Mouse (Mus musculus) midbrain, embryonic 12.5 days (tissue): Measurements from ENCODE around the gene Cd247. TPM values are rescaled to one million over a fixed set of nuclear protein-coding genes. Genes with fewer than 3 reads are reported as not detected.
A peak's percentile ranks its signal among the peaks of the same experiment; 100 is the strongest.

Experiments
- ATAC-seq: fragments of 200-750 bp; cut with Nextera tagmentation; 2 replicates; pipeline ENCODE4 v1.8.0; 2017; ENCODE audit warnings: low read depth, moderate TSS enrichment, moderate library complexity; ENCODE audit not compliant: low FRiP score
- H3K27ac ChIP-seq: fragments of 300-500 bp; sonication (generic); replicated peaks from 2 replicates; pipeline ENCODE4 v1.5.1; 2016; ENCODE audit warnings: mild to moderate bottlenecking
- H3K27me3 ChIP-seq: fragments of 300-500 bp; sonication (generic); 2 replicates; pipeline ENCODE4 v1.6.1; 2016; ENCODE audit warnings: mild to moderate bottlenecking
- H3K36me3 ChIP-seq: fragments of 300-500 bp; sonication (generic); 2 replicates; pipeline ENCODE4 v1.6.1; 2016
- H3K4me1 ChIP-seq: fragments of 300-500 bp; sonication (generic); 2 replicates; pipeline ENCODE4 v1.6.1; 2016
- H3K4me2 ChIP-seq: fragments of 300-500 bp; sonication (generic); replicated peaks from 2 replicates; pipeline ENCODE4 v1.6.1; 2016; ENCODE audit warnings: mild to moderate bottlenecking, moderate library complexity
- H3K4me3 ChIP-seq: fragments of 300-500 bp; sonication (generic); 2 replicates; pipeline ENCODE4 v1.5.1; 2016; ENCODE audit warnings: mild to moderate bottlenecking
- H3K9ac ChIP-seq: fragments of 300-500 bp; sonication (generic); replicated peaks from 2 replicates; pipeline ENCODE4 v1.6.1; 2016; ENCODE audit warnings: mild to moderate bottlenecking, moderate library complexity
- H3K9me3 ChIP-seq: fragments of 300-500 bp; sonication (generic); 2 replicates; pipeline ENCODE4 v1.6.1; 2016; ENCODE audit warnings: mild to moderate bottlenecking
- WGBS: fragments of 180-500 bp; shearing (Covaris S2); methylation state at CpG from one replicate; pipeline ENCODE4 v1.1.7; 2016; 5-methylcytosine and 5-hydroxymethylcytosine counted together
- polyA plus RNA-seq: library from polyadenylated mRNA; unstranded; fragments of >200 nt; fragmentation: Nextera tagmentation; extraction: Ambion mirVana; gene quantifications from 2 replicates; pipeline ENCODE4 v1.2.1, GENCODE M21; 2016

Cd247 gene
- polyA plus RNA-seq, 1 experiment from 2014 or later = 1.7 TPM

DNA sequence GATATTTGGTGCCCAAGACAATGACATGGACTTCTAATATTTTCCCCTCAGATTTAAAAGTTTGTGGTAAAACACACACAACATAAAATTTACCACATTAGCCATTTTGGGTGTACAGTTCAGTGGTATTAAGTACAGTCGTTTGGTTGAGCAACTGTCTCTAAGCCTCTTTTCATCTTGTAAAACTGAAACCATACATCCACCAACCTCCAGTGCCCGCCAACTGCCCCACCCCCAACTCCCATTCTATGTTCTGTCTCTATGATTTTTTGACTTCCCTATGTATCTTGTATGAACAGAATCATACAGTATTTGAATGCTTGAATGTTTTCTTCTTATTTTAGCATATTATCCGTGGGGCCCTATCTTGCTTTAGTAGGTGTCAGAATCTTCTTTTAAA is 24.3 kb downstream of the Cd247 start:
- H3K4me1 ChIP-seq = peaks cover 30% of the 10 kb centered on the region
- no peak overlapping the region for H3K9ac ChIP-seq
- ATAC-seq = no peak
- no peak overlapping the region for H3K4me2 ChIP-seq
- H3K36me3 ChIP-seq = no peaks in the 10 kb centered on the region
- H3K4me3 ChIP-seq = no peak overlapping the region
- no peaks in the 10 kb centered on the region for H3K9me3 ChIP-seq
- no peak overlapping the region for H3K27ac ChIP-seq
- H3K27me3 ChIP-seq = peaks cover 64% of the 10 kb centered on the region
- 87% methylated on average over 3 of the region's 3 CpGs for WGBS

DNA sequence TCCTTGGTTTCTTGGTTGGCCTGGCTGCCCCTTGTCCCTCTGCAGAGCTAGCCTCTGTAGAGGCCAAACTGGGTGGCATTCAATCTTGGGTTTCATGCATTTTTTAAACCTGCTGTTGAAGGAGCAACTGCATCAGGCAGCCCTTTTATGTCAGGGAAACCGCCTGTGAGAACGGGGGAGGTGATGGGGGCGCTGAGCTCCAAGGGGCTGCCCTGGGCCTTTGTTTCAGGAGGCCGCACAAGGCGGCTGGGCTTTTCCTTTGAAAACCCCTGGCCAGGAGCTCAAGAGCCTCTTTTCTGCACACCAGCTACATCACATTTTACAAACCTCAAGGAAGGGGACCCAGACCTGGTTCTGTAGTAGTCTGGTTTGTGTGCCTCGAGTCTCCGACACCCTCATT is 25.6 kb downstream of the Cd247 start:
- H3K27me3 ChIP-seq = peaks cover 72% of the 10 kb centered on the region
- peak; percentile 77 for ATAC-seq
- 2% methylated on average over 7 of the region's 7 CpGs for WGBS
- H3K4me3 ChIP-seq = no peak overlapping the region; the same call in 1 of the 2 replicates
- no peaks in the 10 kb centered on the region for H3K36me3 ChIP-seq
- H3K4me1 ChIP-seq = peaks cover 38% of the 10 kb centered on the region
- H3K9me3 ChIP-seq = no peaks in the 10 kb centered on the region
- peak overlapping the region; percentile 44 for H3K4me2 ChIP-seq
- H3K27ac ChIP-seq = peak overlapping the region; percentile 89
- H3K9ac ChIP-seq = 0 out of 2 replicates have a peak overlapping the region, but pooled peaks have one; percentile 31

DNA sequence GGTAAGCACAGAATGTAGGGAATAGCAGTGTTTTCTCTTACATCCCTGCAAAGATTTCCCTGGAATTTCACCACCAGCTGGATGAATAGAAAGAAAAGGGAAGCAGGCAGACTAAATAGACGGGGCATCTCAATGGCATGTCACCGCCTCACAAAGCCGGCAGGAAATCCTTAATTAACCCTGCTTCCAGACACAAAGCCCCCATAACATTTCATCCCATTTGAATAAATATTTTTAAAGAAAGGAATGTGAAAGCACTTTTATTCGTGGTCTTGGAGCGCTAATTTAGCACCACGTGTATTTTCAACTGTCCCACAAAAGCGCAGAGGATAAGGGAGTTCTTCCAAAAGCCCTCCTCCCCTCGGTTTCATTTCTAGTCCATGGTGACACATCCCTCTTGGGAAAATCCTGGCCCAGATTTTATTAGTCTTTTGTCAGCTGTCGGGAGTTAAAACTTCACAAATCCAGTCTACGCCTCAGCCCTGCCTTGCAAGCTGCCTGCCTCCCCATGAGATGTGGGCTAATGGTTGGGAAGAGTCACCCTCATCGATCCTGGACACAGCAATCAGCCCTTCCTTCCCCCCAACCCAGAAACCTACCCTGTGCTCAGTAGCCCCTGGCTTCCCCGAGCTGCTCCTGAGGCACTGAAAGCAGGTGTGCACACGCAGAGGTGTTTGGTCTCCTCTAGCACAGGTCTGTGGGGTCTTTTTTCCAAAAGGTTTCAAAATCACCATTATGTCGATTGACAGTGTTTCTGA is 26.2 kb downstream of the Cd247 start:
- peak overlapping the region; percentile 89 for H3K27ac ChIP-seq
- peak overlapping the region; percentile 44 for H3K4me2 ChIP-seq
- H3K36me3 ChIP-seq = no peaks in the 10 kb centered on the region
- H3K4me1 ChIP-seq = peaks cover 38% of the 10 kb centered on the region
- H3K27me3 ChIP-seq = peaks cover 78% of the 10 kb centered on the region
- H3K9ac ChIP-seq = peak overlapping the region; percentile 28; the same call in 1 of the 2 replicates
- H3K9me3 ChIP-seq = no peaks in the 10 kb centered on the region
- 7% methylated on average over 14 of the region's 14 CpGs for WGBS
- peak; percentile 50 for ATAC-seq
- H3K4me3 ChIP-seq = peak overlapping the region; percentile 4; the same call in 1 of the 2 replicates

DNA sequence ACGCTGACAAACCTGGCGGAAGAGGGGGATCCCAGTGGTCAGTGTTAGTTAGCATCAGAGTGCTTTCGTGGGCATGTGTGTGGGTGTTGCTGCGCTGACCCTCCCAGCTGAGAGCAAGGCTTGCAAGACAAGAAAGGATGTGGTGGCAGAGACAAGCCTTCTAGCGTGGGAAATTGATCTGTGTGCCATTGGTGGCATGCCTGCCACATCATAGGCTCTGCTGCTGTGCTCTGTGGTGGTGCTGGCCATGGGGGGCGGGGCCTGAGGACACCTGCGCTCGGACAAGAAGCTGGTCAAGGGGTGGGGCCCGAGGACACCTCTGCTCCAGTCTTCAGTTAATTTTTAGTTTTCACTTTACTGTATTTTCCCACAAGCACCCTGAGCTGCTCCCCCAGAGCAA is 27.9 kb downstream of the Cd247 start:
- Histone ChIP-seq H3K9ac (no peak overlapping the region), H3K4me2 (no peak overlapping the region), H3K4me1 (peaks cover 38% of the 10 kb centered on the region), H3K36me3 (no peaks in the 10 kb centered on the region), H3K27ac (no peak overlapping the region), H3K27me3 (peaks cover 71% of the 10 kb centered on the region), H3K4me3 (no peak overlapping the region), H3K9me3 (no peaks in the 10 kb centered on the region)
- no peak for ATAC-seq
- 87% methylated on average over 9 of the region's 9 CpGs for WGBS

DNA sequence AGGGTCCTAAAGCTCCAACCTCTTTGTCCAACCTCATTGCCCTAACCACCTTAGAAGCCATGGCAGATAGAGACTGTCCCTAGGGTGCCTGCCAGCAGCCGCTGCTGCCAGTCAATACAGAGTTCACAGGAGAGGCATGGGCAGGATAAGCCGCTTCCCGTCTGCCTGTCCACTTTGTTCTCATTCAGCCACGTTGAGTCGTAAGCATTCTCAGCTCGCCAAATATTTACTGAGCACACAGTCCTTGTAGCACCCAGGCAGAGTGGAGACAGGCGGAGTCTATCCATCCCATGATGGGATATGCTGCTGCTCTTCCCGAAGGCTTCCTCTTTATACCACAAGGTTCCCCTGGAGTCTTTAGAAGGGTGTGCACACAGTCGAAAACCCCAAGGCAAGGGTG is 28.8 kb downstream of the Cd247 start:
- H3K4me2 ChIP-seq = no peak overlapping the region

DNA sequence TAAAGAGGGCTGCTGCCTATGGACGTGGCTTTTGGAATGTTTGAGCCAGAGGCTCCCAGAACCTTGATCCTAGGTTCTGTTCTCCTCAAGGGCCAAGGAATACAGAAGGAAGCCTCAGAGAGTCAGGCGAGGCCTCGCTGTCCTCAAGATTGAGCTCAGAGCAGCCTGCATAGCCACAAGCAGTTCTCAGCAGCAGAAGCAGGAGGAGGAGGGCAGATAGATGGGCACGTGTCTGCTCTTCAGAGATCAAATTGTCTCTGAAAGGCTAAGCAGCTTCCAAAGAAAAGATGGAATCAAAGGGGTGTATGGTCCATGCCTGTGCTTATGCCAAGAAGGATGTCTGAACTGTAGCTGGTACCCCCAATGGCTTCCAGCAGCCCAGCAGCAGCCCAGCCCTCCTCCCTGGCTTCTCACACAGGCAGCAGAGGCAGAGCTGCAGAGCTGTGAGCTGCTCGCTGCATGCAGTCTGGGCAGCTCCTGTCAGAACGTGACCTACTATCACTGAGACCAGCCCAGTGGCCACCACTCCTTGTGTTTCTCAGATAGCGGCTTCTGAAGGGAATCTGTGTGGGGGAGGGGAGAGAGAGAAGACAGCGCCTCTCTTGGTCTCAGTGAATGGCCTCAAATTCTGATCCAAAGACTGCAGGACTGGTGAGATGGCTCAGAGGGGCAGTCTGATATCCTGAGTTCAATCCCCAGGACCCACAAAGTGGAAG is 29.8 kb downstream of the Cd247 start:
- 31% methylated on average over 8 of the region's 8 CpGs for WGBS
- ATAC-seq = no peak
- Histone ChIP-seq H3K4me3 (no peak overlapping the region), H3K9me3 (no peaks in the 10 kb centered on the region), H3K27me3 (peaks cover 61% of the 10 kb centered on the region), H3K9ac (no peak overlapping the region), H3K27ac (no peak overlapping the region; the same call in 1 of the 2 replicates), H3K4me1 (peaks cover 35% of the 10 kb centered on the region), H3K36me3 (no peaks in the 10 kb centered on the region), H3K4me2 (no peak overlapping the region)

More for the DNA sequence above, 28.8 kb downstream of the Cd247 start:
- H3K9ac ChIP-seq = no peak overlapping the region
- H3K4me1 ChIP-seq = peaks cover 38% of the 10 kb centered on the region
- 54% methylated on average over 9 of the region's 9 CpGs for WGBS
- no peak overlapping the region for H3K27ac ChIP-seq
- H3K36me3 ChIP-seq = no peaks in the 10 kb centered on the region
- H3K4me3 ChIP-seq = no peak overlapping the region
- ATAC-seq = no peak
- H3K9me3 ChIP-seq = no peaks in the 10 kb centered on the region
- H3K27me3 ChIP-seq = peaks cover 71% of the 10 kb centered on the region

DNA sequence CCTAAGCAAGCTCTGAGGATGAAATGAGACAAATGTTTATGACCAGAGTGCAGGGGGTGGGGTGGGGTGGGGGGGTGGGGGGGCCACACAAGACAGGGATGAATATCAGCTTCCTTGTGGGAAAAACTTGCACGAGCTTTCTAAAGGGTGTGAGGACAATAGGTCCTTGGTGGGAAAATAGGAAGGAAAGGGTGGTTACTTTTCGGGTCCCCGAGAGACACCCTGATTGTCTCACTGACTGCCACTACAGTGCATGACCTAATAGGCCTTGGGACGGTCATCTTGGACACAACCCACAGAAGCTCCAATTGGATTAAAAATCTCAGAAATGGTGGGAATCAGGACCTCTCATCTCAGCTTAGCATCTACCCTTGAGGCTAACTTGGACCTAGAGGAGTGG is 30.7 kb downstream of the Cd247 start:
- Histone ChIP-seq H3K9me3 (no peaks in the 10 kb centered on the region), H3K27ac (no peak overlapping the region), H3K36me3 (no peaks in the 10 kb centered on the region), H3K4me1 (peaks cover 26% of the 10 kb centered on the region), H3K4me2 (no peak overlapping the region), H3K4me3 (no peak overlapping the region), H3K27me3 (peaks cover 59% of the 10 kb centered on the region), H3K9ac (no peak overlapping the region)
- WGBS = 72% methylated on average over 4 of the region's 4 CpGs
- no peak for ATAC-seq

DNA sequence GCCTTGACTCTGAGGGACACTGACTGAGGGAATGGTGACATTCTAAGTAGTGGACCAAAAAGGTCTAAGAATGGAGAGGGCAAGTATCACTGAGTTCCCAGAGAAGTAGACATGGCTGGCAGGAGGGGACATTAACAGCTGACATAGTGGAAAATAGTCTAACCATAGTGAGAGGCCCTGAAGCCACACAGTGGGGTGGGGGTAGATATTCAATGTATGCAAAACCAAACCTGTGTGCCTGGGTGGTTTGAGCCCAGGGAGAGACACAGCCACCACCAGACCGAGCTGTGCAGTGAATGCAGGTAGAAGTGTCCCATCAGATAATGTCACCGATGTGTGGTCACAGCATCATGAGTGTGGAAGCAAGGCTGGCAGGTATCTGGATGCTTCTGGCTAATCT is 33.5 kb downstream of the Cd247 start:
- H3K4me2 ChIP-seq = no peak overlapping the region
- H3K9me3 ChIP-seq = no peaks in the 10 kb centered on the region
- no peak for ATAC-seq
- 94% methylated on average over 2 of the region's 2 CpGs for WGBS
- peaks cover 41% of the 10 kb centered on the region for H3K27me3 ChIP-seq
- peaks cover 12% of the 10 kb centered on the region; the same call in 1 of the 2 replicates for H3K4me1 ChIP-seq
- H3K27ac ChIP-seq = no peak overlapping the region
- H3K9ac ChIP-seq = no peak overlapping the region
- H3K36me3 ChIP-seq = no peaks in the 10 kb centered on the region
- no peak overlapping the region for H3K4me3 ChIP-seq

DNA sequence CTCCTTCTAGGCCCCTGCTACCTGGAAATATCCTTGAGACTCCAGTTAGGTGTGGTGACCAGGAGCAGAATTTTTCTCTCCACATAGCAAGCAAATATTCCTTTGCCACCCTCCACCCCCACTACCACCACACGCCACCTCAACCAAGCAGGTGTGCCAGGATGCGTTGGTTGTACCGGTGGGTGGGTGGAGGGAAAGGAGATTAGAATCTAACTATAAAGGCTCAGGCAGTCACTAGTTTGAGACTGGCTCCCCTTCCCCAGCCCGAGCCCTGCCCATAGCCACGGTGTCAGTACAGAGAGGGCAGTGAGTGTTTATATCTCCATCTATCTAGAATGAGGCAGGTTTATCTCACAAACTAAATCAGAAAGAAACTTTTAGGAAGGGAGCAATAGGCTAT is 39.7 kb downstream of the Cd247 start:
- Histone ChIP-seq H3K27ac (no peak overlapping the region), H3K4me3 (no peak overlapping the region), H3K9me3 (no peaks in the 10 kb centered on the region), H3K36me3 (no peaks in the 10 kb centered on the region), H3K4me1 (0 out of 2 replicates have a peak, but pooled peaks cover under 1% of the 10 kb centered on the region), H3K27me3 (no peaks in the 10 kb centered on the region; the same call in 1 of the 2 replicates), H3K4me2 (no peak overlapping the region), H3K9ac (no peak overlapping the region)
- 83% methylated on average over 5 of the region's 5 CpGs for WGBS
- no peak for ATAC-seq

DNA sequence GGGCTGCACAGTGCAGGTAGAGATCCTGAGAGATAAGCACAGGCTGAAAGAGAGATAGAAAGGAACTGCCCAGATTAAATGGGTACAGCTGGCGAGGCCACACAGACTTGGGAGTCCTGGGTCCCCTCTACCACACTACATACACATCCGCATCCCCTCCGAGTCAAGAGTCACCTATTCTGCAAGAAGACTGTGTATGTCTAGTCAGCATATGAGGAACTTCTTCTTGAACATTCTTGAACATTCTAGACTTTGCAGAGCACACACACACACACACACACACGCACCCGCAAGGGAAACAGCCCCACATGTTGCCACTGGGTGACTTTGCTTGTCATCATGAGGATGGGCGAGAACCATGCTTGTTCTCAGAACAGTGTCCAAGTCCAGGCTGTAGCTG is 40.1 kb downstream of the Cd247 start:
- Histone ChIP-seq H3K4me2 (no peak overlapping the region), H3K36me3 (no peaks in the 10 kb centered on the region), H3K4me1 (0 out of 2 replicates have a peak, but pooled peaks cover 5% of the 10 kb centered on the region), H3K27me3 (no peaks in the 10 kb centered on the region; the same call in 1 of the 2 replicates), H3K9ac (no peak overlapping the region), H3K27ac (no peak overlapping the region), H3K9me3 (no peaks in the 10 kb centered on the region), H3K4me3 (no peak overlapping the region)
- no peak for ATAC-seq
- 94% methylated on average over 6 of the region's 6 CpGs for WGBS

DNA sequence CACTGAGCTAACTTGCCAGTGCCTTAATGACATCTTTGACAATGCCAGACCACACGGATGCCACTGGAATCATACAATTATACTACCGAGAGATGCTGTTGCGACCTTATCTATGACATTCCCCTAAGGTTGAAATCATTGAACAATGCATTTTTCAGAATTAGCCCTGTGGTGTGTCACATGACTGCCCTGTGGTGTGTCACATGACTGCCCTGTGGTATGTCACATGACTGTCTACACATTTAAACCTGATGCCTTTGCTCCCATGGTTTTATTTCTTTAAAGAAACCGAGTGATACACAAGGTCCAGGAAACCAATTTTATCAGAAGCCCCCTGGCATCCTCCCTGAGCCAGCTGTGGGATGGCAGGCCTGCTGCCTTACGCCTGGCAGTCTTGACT is 41.4 kb downstream of the Cd247 start:
- no peak overlapping the region for H3K9ac ChIP-seq
- no peak for ATAC-seq
- H3K4me3 ChIP-seq = no peak overlapping the region
- peaks cover 15% of the 10 kb centered on the region for H3K4me1 ChIP-seq
- WGBS = 93% methylated on average over 5 of the region's 5 CpGs
- no peaks in the 10 kb centered on the region; the same call in 1 of the 2 replicates for H3K27me3 ChIP-seq
- no peak overlapping the region for H3K4me2 ChIP-seq
- no peaks in the 10 kb centered on the region for H3K36me3 ChIP-seq
- H3K9me3 ChIP-seq = no peaks in the 10 kb centered on the region
- no peak overlapping the region for H3K27ac ChIP-seq

DNA sequence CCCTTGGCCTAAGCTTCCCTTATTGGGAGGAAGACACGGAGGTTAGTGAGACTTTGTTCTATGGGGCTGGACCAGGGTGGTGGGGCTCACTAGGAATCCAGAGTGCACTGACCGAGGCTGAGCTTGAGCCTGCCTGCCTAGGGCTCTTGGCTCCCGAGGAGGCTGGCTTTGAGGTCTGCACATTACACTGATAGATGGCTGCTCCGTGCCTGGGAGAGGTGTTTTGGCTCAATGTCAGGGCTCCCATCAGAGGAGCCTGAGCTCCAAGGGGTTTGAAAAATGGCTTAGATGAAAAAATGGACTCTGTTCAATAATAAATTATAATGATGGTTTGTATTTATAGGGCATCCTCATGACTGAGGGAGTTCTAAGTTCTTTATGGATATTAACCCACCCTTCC is 44.8 kb downstream of the Cd247 start:
- peak overlapping the region; percentile 54 for H3K27ac ChIP-seq
- peaks cover 27% of the 10 kb centered on the region for H3K4me1 ChIP-seq
- H3K9ac ChIP-seq = no peak overlapping the region
- 44% methylated on average over 4 of the region's 4 CpGs for WGBS
- no peak overlapping the region for H3K4me3 ChIP-seq
- H3K4me2 ChIP-seq = no peak overlapping the region
- peaks cover 18% of the 10 kb centered on the region for H3K27me3 ChIP-seq
- ATAC-seq = peak; percentile 8; the same call in 1 of the 2 replicates
- no peaks in the 10 kb centered on the region for H3K36me3 ChIP-seq
- H3K9me3 ChIP-seq = no peaks in the 10 kb centered on the region
